Mouse (Mus musculus): ENCODE results near the gene Ctnna2.

Ctnna2 gene

GRCm38 (mm10) chr6:77265163-77265562, 714.3 kb downstream of the Ctnna2 start:
- DNase-seq (ENCODE audit: low spot score), result no peak

DNA sequence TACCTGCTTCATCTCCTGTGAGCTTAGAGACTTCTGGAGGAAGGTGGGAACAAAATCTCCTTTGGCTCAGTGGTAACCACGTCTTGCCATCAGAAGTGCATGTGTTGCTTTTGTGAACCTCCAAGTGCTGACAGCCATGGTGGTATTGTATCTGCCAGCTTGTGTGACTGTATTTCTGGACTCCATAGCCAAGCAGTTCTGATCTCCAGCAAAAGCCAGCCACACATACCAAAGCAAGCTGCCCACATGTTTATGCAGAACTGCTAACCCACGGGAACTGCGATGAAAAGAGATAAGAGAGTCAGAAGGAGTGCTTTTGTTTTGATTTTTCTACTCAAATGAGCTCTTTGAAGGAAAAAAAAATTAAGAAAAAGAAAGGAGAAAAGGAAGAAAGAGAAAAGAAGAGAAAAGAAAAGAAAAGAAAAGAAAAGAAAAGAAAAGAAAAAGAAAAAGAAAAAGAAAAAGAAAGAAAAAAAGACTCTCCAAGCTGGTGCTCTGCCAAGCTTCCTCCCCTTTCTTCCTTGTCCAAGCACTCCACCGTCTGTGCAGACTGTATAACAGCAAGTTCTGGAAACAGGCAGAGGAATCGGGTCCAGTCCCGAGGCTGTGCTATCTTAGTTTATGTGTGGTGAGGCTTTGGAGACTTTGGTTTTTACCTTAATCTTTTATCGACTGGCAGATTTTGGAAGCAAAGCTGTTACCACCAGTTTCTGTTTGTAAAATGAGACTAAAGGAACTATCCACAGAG, 722.0 kb downstream of the Ctnna2 start:
- DNase-seq (ENCODE audit: low spot score), result no peak

DNA sequence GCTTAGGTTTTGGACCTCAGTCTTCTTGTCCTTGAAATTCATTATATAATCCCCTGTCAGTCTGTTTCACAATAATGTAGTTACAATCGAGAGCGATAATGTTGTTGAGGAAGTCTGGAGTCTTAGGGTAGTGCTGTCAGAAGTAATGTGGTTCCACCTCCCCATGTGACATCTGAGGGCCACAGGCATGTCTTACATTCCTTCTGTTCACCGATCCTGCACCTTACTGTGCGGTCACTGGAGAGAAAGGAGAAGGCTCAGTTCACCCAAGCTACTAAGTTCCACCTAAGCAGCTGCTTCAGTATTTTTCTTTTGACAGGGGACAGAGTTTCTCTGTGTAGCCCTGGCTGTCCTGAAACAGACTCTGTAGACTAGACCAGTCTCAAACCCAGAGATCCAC, 723.2 kb downstream of the Ctnna2 start:
- no peak for DNase-seq (ENCODE audit: low spot score)

DNA sequence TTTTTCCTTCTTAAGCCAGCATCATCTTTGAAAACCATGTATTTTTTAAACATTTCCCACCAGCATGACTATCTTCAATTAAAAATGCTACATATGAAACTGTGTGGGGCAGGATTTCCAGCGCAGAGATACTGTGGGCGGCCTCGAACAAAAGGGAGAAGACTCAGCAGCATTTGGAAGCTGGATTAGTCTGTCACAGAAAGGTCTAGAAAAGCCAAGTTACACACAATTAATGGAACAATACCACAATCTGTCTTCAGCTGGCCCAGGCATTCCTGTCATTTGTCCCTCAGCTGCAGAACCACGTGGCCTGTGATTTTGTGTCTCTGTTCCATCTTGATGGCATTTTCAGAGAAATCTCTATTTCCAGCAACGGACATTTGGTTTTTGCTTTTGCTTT, 726.0 kb downstream of the Ctnna2 start:
- no peak for DNase-seq (ENCODE audit: low spot score)

- DNase-seq (ENCODE audit: low spot score), result no peak
Observed at GRCm38 (mm10) chr6:77243541-77244231, 735.8 kb downstream of the Ctnna2 start.

DNA sequence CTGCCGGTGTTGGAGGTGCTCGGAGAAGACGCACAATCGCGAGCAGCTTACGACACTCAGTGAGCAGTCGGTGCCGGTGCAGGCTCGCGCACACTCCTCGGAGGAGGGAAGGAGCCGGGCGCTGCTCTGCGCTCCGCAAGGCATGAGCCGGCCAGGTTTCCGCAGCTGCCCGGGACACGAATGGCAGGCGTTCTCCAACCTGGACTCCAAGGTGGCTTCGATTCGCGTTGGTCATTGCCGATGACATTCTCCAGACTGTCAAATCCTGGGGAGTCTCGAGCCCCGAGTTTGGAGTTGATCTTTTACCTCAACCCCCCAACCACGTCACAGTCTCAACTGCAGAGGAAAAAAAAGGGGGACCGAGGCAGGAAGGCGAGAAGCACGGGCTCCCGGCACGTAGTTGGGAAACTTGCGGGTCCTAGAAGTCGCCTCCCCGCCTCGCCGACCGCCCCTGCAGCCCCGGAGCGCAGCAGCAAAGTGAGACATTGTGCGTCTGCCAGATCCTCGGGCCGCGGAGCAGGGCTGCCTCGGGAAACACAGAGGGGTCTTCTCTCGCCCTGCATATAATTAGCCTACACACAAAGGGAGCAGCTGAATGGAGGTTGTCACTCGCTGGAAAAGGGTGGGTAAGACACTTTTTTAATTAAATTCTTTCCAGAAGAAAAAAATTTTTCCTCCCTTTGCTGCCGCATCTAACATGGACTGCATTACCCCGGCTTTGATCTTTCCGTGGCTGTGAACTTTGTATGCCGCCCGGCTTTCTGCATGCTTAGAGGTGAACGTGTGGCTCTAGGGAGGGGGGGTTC, 736.7 kb downstream of the Ctnna2 start, which contains the start of gene Lrrtm1:
Lrrtm1 (plus strand) TSS at position 89 of the 806 bp plus-strand sequence.
- no peak for DNase-seq (ENCODE audit: low spot score)

- no peak for DNase-seq (ENCODE audit: low spot score)
Observed at GRCm38 (mm10) chr6:77240426-77240825, 739.1 kb downstream of the Ctnna2 start.

GRCm38 (mm10) chr6:77222849-77223638, 756.5 kb downstream of the Ctnna2 start:
- DNase-seq (ENCODE audit: low spot score), result no peak

DNA sequence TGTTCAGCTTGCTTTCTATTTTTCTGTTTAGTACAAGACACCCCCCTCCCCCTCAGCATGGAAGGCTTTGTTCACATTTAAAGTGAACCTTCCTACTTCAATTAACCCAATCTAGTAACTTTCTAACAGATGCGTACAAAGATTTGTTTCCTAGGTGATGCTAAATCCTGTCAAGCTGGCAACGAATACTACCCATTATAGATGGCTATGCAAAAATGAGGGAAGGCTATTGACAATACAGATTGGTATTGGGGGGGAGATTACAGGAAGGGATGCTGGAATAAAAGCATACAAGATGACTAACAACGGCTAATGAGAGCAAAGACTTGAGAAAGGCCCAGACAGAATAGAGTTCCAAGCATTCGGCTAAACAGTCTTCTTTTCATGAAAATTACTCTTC, 758.7 kb downstream of the Ctnna2 start:
- no peak for DNase-seq (ENCODE audit: low spot score)

- DNase-seq (ENCODE audit: low spot score), result no peak
Observed at GRCm38 (mm10) chr6:77218875-77219274, 760.6 kb downstream of the Ctnna2 start.

- DNase-seq (ENCODE audit: low spot score), result no peak
Observed at GRCm38 (mm10) chr6:77215322-77215721, 764.2 kb downstream of the Ctnna2 start.

- no peak for DNase-seq (ENCODE audit: low spot score)
Observed at GRCm38 (mm10) chr6:77213757-77214409, 765.6 kb downstream of the Ctnna2 start.

DNA sequence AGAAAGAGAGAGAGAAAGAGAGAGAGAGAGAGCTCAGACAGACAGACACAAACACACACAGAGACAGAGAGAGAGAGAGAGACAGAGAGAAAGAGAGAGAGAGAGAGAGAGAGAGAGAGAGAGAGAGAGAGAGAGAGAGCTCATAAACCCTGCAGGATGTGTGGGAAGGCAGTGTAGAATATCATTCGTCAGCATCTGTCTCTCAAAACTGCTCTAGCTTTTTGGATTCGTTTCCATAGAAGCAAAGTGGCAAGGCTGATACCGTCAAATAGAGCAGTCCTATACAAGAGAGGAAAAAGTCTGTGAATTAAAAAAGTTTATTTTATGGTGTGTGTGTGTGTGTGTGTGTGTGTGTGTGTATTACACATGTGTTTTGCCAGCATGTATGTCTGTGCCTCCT, 769.6 kb downstream of the Ctnna2 start:
- DNase-seq (ENCODE audit: low spot score), result no peak

- DNase-seq (ENCODE audit: low spot score), result no peak
Observed at GRCm38 (mm10) chr6:77209183-77209582, 770.3 kb downstream of the Ctnna2 start.

DNA sequence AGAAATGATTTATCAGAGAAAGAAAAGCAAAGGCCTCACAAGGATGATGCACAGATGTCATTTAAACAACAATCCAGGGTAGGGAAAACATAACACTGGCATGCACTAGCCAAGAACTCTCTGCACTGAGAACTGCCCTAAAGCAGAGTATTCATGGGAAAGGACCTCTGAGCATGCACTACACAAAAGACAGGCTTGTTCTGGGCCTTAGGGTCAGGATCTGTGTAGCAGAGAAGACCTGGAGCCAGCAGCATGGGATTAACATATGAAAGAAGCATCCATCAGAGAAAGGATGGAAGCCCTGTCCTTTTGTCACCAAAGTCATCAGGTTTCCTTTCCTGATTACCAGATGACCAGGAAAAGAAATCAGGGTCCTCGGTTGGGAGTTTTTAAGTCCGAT, 780.1 kb downstream of the Ctnna2 start:
- no peak for DNase-seq (ENCODE audit: low spot score)

DNA sequence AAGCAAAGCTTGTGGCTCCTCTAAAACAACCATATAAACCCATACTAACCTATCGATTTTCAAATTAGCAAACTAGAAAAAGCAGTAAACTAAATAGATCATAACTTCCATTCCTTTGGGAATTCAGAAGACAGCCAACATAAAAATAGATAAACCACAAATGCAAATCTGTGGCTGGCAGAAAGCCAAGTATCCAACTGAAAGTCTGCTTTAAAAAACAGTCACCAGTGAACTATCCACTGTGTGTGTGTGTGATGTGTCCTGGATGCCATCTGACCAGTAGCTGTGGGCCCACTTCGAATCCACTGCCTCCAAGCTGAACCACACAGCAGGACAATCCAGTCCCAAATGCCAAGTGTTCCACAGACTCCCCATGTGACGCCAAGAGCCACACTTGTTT, 782.8 kb downstream of the Ctnna2 start:
- no peak for DNase-seq (ENCODE audit: low spot score)

DNA sequence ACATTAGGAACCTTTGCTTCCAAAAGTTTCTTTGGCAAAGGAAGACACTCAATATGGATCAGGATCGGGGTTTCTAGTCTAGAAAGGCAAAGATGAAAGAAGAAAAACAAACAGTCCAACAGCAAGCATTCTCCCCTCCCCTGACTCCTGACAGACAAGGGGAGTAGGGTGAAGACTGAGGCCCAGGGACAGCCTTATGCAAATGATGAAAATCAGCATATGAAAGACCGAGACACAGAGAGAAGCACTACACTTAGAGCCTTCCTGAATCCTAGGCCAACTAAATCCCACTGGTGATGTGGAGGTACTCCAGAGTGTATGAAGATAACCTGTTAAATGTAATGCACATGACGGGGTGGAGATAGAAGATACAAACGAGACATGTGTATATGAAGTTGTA, 787.9 kb downstream of the Ctnna2 start:
- no peak for DNase-seq (ENCODE audit: low spot score)

GRCm38 (mm10) chr6:77188628-77189027, 790.9 kb downstream of the Ctnna2 start:
- no peak for DNase-seq (ENCODE audit: low spot score)

DNA sequence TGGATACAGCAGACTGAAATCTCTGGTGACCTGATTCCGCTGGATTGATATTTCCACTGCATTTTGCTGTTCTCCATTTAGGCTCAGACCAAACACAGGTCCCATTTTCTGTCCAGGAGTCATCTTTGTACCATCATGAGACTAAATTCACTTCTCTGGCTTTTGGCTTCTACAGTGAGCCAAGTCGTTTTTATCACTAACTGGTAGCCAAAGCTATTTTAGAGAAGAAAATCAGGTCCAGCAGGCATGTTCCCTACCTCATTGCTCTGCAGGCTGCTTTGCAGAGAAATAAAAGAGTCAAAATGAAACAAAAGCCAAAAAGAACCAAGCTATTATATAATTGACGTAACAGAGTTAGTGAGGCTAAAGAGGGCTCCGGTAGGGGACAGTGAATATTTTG, 793.7 kb downstream of the Ctnna2 start:
- DNase-seq (ENCODE audit: low spot score), result no peak

GRCm38 (mm10) chr6:77184896-77185295, 794.6 kb downstream of the Ctnna2 start:
- no peak for DNase-seq (ENCODE audit: low spot score)

DNA sequence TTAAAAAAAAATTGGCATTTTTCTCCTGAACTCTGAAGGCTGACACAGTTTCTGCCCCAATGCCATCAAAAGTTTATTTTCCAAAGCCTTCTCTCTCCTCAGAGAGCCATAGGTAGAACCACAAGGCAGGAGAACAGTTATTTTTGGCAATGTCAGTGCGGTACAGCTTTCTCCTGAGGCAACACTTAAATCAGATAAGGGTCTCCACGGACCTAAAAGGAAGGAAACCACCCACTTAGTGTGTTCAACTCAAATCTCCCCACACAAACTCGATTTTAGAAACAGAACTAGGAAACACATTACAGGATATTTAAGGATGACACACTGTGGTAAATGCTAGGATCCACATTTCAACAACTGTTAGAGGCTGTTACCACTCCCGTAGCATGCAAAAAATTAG, 803.7 kb downstream of the Ctnna2 start:
- no peak for DNase-seq (ENCODE audit: low spot score)
